Mouse (Mus musculus): ENCODE data around the gene Aldh1l1. TPM values are rescaled to one million over a fixed set of nuclear protein-coding genes. Genes with fewer than 3 reads are reported as not detected.

Aldh1l1 gene
- total and polyA plus RNA-seq, 3 experiments: 0.11 to 0.13 TPM; not detected in 1

DNA sequence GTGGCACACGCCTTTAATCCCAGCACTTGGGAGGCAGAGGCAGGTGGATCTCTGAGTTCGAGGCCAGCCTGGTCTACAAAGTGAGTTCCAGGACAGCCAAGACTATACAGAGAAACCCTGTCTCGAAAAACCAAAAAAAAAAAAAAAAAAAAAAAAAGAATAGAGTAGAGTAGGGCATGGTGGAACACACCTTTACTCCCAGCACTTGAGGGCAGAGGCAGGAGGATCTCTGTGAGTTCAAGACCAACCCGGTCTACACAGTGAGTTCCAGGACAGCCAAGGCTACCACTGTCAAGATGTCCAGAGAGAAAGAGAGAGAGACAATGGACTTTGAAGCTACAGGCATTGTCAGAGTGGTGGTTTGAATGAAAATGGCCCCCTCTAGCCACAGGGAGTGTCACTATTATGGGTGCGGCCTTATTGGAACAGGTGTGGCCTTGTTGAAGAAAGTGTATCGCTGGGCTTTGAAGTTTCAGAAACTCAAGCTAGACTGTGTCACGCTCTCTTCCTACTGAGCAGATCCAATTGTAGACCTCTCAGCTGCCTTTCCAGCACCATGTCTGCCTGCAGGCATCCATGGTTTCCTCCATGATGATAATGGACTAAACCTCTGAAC lies 46.5 kb downstream of the Aldh1l1 start:
- Histone ChIP-seq H3K9ac (ENCODE audit: insufficient read depth, low read depth) (no peak overlapping the region), H3K4me3 (replicated peaks in 1 of 3; ENCODE audit: low read depth in 2 of 3, low read length in 2 of 3, poor library complexity in 1 of 3) (no peak overlapping the region), H3K27ac (ENCODE audit: insufficient read depth, low read depth) (no peak overlapping the region), H3K9me3 (replicated peaks; ENCODE audit: low read length) (no peaks in the 10 kb centered on the region), H3K79me2 (replicated peaks; ENCODE audit: control insufficient read depth, extremely low read depth, insufficient read depth, poor library complexity, severe bottlenecking) (no peaks in the 10 kb centered on the region), H3K4me1 (ENCODE audit: control insufficient read depth in 1 of 2, insufficient read depth in 2 of 2) (no peaks in the 10 kb centered on the region), H3K4me2 (ENCODE audit: insufficient read depth, low read depth, poor library complexity, severe bottlenecking) (no peak overlapping the region), H3K27me3 (replicated peaks) (peaks cover 68% of the 10 kb centered on the region), H3K36me3 (replicated peaks in 1 of 2; ENCODE audit: control insufficient read depth in 1 of 2, insufficient read depth in 1 of 2, low read length in 1 of 2) (no peaks in the 10 kb centered on the region)
- in situ Hi-C loops (cut with MboI; ENCODE audit: low pct_ligation_motif_present, low pct_unique_long_range_greater_than_20kb, low sequenced_read_pairs): loop anchor here (25.0 kb wide), 1 partner anchor 870 kb away; no protein-coding TSS in a partner anchor
- dilution Hi-C loops (cut with MboI; ENCODE audit: extremely low pct_ligation_motif_present, extremely low pct_unique_long_range_greater_than_20kb, low sequenced_read_pairs): no loop called here
- TF ChIP-seq EP300 (IDR thresholded peaks at IDR 0.05; ENCODE audit: low read length) (no peak), MAFK (IDR thresholded peaks at IDR 0.05; ENCODE audit: insufficient replicate concordance, low read length) (no peak), MAX (IDR thresholded peaks at IDR 0.05; ENCODE audit: low read length) (no peak), PAX5 (IDR thresholded peaks at IDR 0.05; ENCODE audit: low read length) (no peak), IRF4 (IDR thresholded peaks at IDR 0.05; ENCODE audit: low read depth, low read length) (no peak), ZMIZ1 (IDR thresholded peaks at IDR 0.05; ENCODE audit: low read depth, low read length) (no peak), MAZ (IDR thresholded peaks at IDR 0.05; ENCODE audit: low read depth, low read length) (no peak), NRF1 (IDR thresholded peaks at IDR 0.05; ENCODE audit: low read depth, low read length) (no peak), ZC3H11A (IDR thresholded peaks at IDR 0.05; ENCODE audit: low read depth, low read length) (no peak)
- no peak for DNase-seq (ENCODE audit: extremely low read depth)

DNA sequence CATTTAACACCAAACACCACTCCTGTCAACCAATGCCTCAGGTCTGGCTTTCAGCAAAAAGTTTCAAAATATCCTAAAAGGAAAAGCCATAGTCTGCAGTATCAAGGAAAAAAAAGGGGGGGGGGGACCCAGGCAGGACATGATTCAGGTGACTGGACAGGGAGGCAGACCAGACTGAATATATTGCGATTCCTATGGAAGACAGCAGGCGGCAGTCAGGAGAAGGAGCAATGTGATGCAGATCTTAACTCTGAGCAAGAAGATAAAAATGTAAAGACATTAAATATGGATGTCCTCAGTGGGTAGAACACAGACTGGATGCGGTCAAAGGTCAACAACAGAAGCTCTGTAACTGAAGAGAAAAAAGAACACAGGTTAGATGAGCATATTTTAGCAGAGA lies 47.3 kb downstream of the Aldh1l1 start:
- Histone ChIP-seq H3K27me3 (replicated peaks) (peaks cover 70% of the 10 kb centered on the region), H3K9ac (ENCODE audit: insufficient read depth, low read depth) (no peak overlapping the region), H3K4me2 (ENCODE audit: insufficient read depth, low read depth, poor library complexity, severe bottlenecking) (no peak overlapping the region), H3K27ac (ENCODE audit: insufficient read depth, low read depth) (no peak overlapping the region), H3K79me2 (replicated peaks; ENCODE audit: control insufficient read depth, extremely low read depth, insufficient read depth, poor library complexity, severe bottlenecking) (no peaks in the 10 kb centered on the region), H3K9me3 (replicated peaks; ENCODE audit: low read length) (no peaks in the 10 kb centered on the region), H3K4me1 (ENCODE audit: control insufficient read depth in 1 of 2, insufficient read depth in 2 of 2) (no peaks in the 10 kb centered on the region), H3K4me3 (replicated peaks in 1 of 3; ENCODE audit: low read depth in 2 of 3, low read length in 2 of 3, poor library complexity in 1 of 3) (no peak overlapping the region), H3K36me3 (replicated peaks in 1 of 2; ENCODE audit: control insufficient read depth in 1 of 2, insufficient read depth in 1 of 2, low read length in 1 of 2) (no peaks in the 10 kb centered on the region)
- in situ Hi-C loops (cut with MboI; ENCODE audit: low pct_ligation_motif_present, low pct_unique_long_range_greater_than_20kb, low sequenced_read_pairs) (loop anchor here (25.0 kb wide), 1 partner anchor 871 kb away; no protein-coding TSS in a partner anchor), dilution Hi-C loops (cut with MboI; ENCODE audit: extremely low pct_ligation_motif_present, extremely low pct_unique_long_range_greater_than_20kb, low sequenced_read_pairs) (no loop called here)
- DNase-seq (ENCODE audit: extremely low read depth): no peak
- peak in 1 of 2 experiments; percentile 41; a peak in 2 of 4 replicates for TF ChIP-seq CTCF (conservative IDR thresholded peaks at IDR 0.05 in 1 of 2, IDR thresholded peaks at IDR 0.05 in 1 of 2; ENCODE audit: low read depth in 2 of 2, low read length in 2 of 2)
- TF ChIP-seq MAZ (IDR thresholded peaks at IDR 0.05; ENCODE audit: low read depth, low read length): no peak
- TF ChIP-seq SMC3 (IDR thresholded peaks at IDR 0.05; ENCODE audit: low read depth, low read length): peak; percentile 20; the same call in 1 of the 2 replicates
- no peak for TF ChIP-seq PAX5 (IDR thresholded peaks at IDR 0.05; ENCODE audit: low read length)
- TF ChIP-seq NRF1 (IDR thresholded peaks at IDR 0.05; ENCODE audit: low read depth, low read length): no peak
- TF ChIP-seq RCOR1 (conservative IDR thresholded peaks at IDR 0.05; ENCODE audit: low read depth, low read length): no peak
- TF ChIP-seq POLR2A (IDR thresholded peaks at IDR 0.05; ENCODE audit: low read depth, low read length): no peak
- no peak for TF ChIP-seq IRF4 (IDR thresholded peaks at IDR 0.05; ENCODE audit: low read depth, low read length)

Data from CH12.LX (cell line).